Mouse (Mus musculus) kidney, postnatal 25 days (tissue): ENCODE results near the gene Egf.
"Not testable (repeated sequence)": the region's sequence is repeated elsewhere in the genome, so short reads cannot be mapped to it uniquely, and the experiment has no call there.

Source experiments
- DNase-seq, 2 experiments: peaks; one replicate each; pipeline ENCODE4 v3.0.0; 2021; ENCODE audit warnings: mixed read lengths in 2 of 2

The Egf gene

GRCm38 (mm10) chr3:129754650-129755604 lies at the start of gene Egf:
Gene Egf, minus strand, starts transcription at chr3:129755316.
- DNase-seq = peak; percentile 86 to 88

GRCm38 (mm10) chr3:129803765-129804164 lies 48.6 kb upstream of the Egf start, which contains the start of gene Lrit3:
Gene Lrit3, minus strand, starts transcription at chr3:129804030.
- DNase-seq = no peak

GRCm38 (mm10) chr3:129799011-129799410 lies 43.9 kb upstream of the Egf start:
- peak; percentile 47 to 67 for DNase-seq

- DNase-seq = peak in 1 of 2 experiments; percentile 49
These were observed 43.4 kb upstream of the Egf start for GRCm38 (mm10) chr3:129798551-129798950.

- DNase-seq = no peak
These were observed 42.2 kb upstream of the Egf start for GRCm38 (mm10) chr3:129797341-129797740.

- peak; percentile 84 for DNase-seq
These were observed 38.7 kb upstream of the Egf start for GRCm38 (mm10) chr3:129793801-129794200.

- no peak for DNase-seq
These were observed 27.6 kb upstream of the Egf start for GRCm38 (mm10) chr3:129782746-129783145.

- DNase-seq = no peak
These were observed 26.3 kb upstream of the Egf start for GRCm38 (mm10) chr3:129781435-129781834.

- no peak for DNase-seq
These were observed 16.1 kb upstream of the Egf start for GRCm38 (mm10) chr3:129771210-129771609.

- peak; percentile 61 to 80 for DNase-seq
These were observed 12.1 kb upstream of the Egf start for GRCm38 (mm10) chr3:129766971-129767794.

- no peak for DNase-seq
These were observed 11.0 kb upstream of the Egf start for GRCm38 (mm10) chr3:129766106-129766505.

GRCm38 (mm10) chr3:129757599-129757998 lies 2.5 kb upstream of the Egf start:
- DNase-seq = not testable (repeated sequence)

- DNase-seq = peak; percentile 54 to 61
These were observed 10.3 kb downstream of the Egf start for GRCm38 (mm10) chr3:129744803-129745202.

GRCm38 (mm10) chr3:129742781-129743180 lies 12.3 kb downstream of the Egf start:
- no peak for DNase-seq

- DNase-seq = no peak
These were observed 16.6 kb downstream of the Egf start for GRCm38 (mm10) chr3:129738291-129739183.

- no peak for DNase-seq
These were observed 23.5 kb downstream of the Egf start for GRCm38 (mm10) chr3:129731636-129732035.

GRCm38 (mm10) chr3:129730426-129730825 lies 24.7 kb downstream of the Egf start:
- peak in 1 of 2 experiments; percentile 54 for DNase-seq

GRCm38 (mm10) chr3:129729916-129730315 lies 25.2 kb downstream of the Egf start:
- no peak for DNase-seq

- DNase-seq = no peak
These were observed 29.5 kb downstream of the Egf start for GRCm38 (mm10) chr3:129725592-129725991.

- DNase-seq = peak; percentile 96
These were observed 30.1 kb downstream of the Egf start for GRCm38 (mm10) chr3:129724961-129725501.

- DNase-seq = no peak
These were observed 30.6 kb downstream of the Egf start for GRCm38 (mm10) chr3:129724505-129724904.

GRCm38 (mm10) chr3:129723311-129723710 lies 31.8 kb downstream of the Egf start:
- DNase-seq = no peak
